Mouse (Mus musculus) heart, postnatal 0 days (tissue): ENCODE results near the gene Lin7b. TPM values are rescaled to one million over a fixed set of nuclear protein-coding genes. Genes with fewer than 3 reads are reported as not detected.

Source experiments
- ATAC-seq: fragments of 200-750 bp; cut with Nextera tagmentation; 2 replicates; pipeline ENCODE4 v1.8.0; 2017; ENCODE audit warnings: low read depth, moderate number of reproducible peaks, moderate library complexity; ENCODE audit not compliant: insufficient read depth
- DNase-seq: peaks from one replicate; pipeline ENCODE4 v3.0.0-alpha.2; 2016; ENCODE audit warnings: low spot score
- H3K27ac ChIP-seq: fragments of 300-500 bp; sonication (generic); 2 replicates; pipeline ENCODE4 v1.5.1; 2014; ENCODE audit warnings: low read depth, mild to moderate bottlenecking
- H3K27me3 ChIP-seq: fragments of 300-500 bp; sonication (generic); 2 replicates; pipeline ENCODE4 v1.6.1; 2014; ENCODE audit warnings: low read length, mixed read lengths; ENCODE audit not compliant: control insufficient read depth, insufficient read depth
- H3K36me3 ChIP-seq: fragments of 300-500 bp; sonication (generic); replicated peaks from 2 replicates; pipeline ENCODE4 v1.6.1; 2014; ENCODE audit warnings: low read length, mixed read lengths; ENCODE audit not compliant: control insufficient read depth, insufficient read depth
- H3K4me1 ChIP-seq: fragments of 300-500 bp; sonication (generic); 2 replicates; pipeline ENCODE4 v1.6.1; 2014; ENCODE audit warnings: antibody characterized with exemption; ENCODE audit not compliant: control insufficient read depth, insufficient read depth
- H3K4me2 ChIP-seq: fragments of 300-500 bp; sonication (generic); 2 replicates; pipeline ENCODE4 v1.6.1; 2014; ENCODE audit warnings: low read depth, mild to moderate bottlenecking, low read length, moderate library complexity
- H3K4me3 ChIP-seq: fragments of 300-500 bp; sonication (generic); 2 replicates; pipeline ENCODE4 v1.5.1; 2014; ENCODE audit warnings: low read depth, low read length
- H3K9ac ChIP-seq: fragments of 300-500 bp; sonication (generic); replicated peaks from 2 replicates; pipeline ENCODE4 v1.6.1; 2014; ENCODE audit warnings: low read depth, low read length, mixed read lengths
- H3K9me3 ChIP-seq: fragments of 300-500 bp; sonication (generic); replicated peaks from 2 replicates; pipeline ENCODE4 v1.6.1; 2016; ENCODE audit warnings: low read length; ENCODE audit not compliant: control insufficient read depth
- CTCF ChIP-seq: IDR thresholded peaks from 2 replicates; pipeline ENCODE4 v1.5.1; 2016; ENCODE audit warnings: antibody characterized with exemption, control low read depth, low read depth
- EP300 ChIP-seq: IDR thresholded peaks from 2 replicates; pipeline ENCODE4 v1.6.1; 2016; ENCODE audit warnings: antibody characterized with exemption, low read depth
- WGBS: fragments of 180-500 bp; shearing (Covaris S2); extraction: QIAGEN DNeasy Blood & Tissue Kit; methylation state at CpG from one replicate; pipeline ENCODE4 v1.1.7; 2014; 5-methylcytosine and 5-hydroxymethylcytosine counted together
- polyA plus RNA-seq: library from polyadenylated mRNA; unstranded; fragments of >200 nt; fragmentation: Nextera tagmentation; extraction: Ambion mirVana; gene quantifications from 2 replicates; pipeline ENCODE4 v1.2.1, GENCODE M21; 2015
- total RNA-seq: library from RNA; depleted of rRNA; stranded (reverse); fragments of >200 nt; gene quantifications from 2 replicates; pipeline ENCODE4 v1.2.3, GENCODE M21; 2014; ENCODE audit warnings: low replicate concordance; rRNA removed

Gene Lin7b
- 0.46 TPM in 1 of 2 replicates, not detected in the other for total RNA-seq
- polyA plus RNA-seq, result 2.2 and 2.3 TPM in 2 replicates

GRCm38 (mm10) chr7:45370475-45371311 is at the start of gene Lin7b:
Lin7b (minus strand) TSS chr7:45370583.
- Histone ChIP-seq H3K36me3 (peaks cover 29% of the 10 kb centered on the region), H3K27ac (no peak within 1 kb of the TSS)

GRCm38 (mm10) chr7:45417962-45418492 is 47.6 kb upstream of the Lin7b start:
- TF ChIP-seq EP300 (no peak), CTCF (no peak)
- DNase-seq (no peak), ATAC-seq (no peak)
- Histone ChIP-seq H3K27me3 (peaks cover 75% of the 10 kb centered on the region), H3K27ac (no peak overlapping the region), H3K4me3 (no peak overlapping the region), H3K9me3 (no peaks in the 10 kb centered on the region), H3K4me2 (no peak overlapping the region), H3K9ac (no peak overlapping the region), H3K4me1 (peaks cover 9% of the 10 kb centered on the region; the same call in 1 of the 2 replicates), H3K36me3 (peaks cover 25% of the 10 kb centered on the region)
- 14% methylated on average over 13 of the region's 13 CpGs for WGBS

More at GRCm38 (mm10) chr7:45370475-45371311, at the start of gene Lin7b:
- H3K9ac ChIP-seq, result 0 out of 2 replicates have a peak within 1 kb of the TSS, but pooled peaks have one; percentile 2
- peaks cover 27% of the 10 kb centered on the region for H3K27me3 ChIP-seq
- 8% methylated on average over 28 of the region's 28 CpGs for WGBS
- H3K4me3 ChIP-seq, result peak within 1 kb of the TSS; percentile 51
- H3K4me2 ChIP-seq, result peak within 1 kb of the TSS; percentile 88
- peak; percentile 62 for ATAC-seq
- TF ChIP-seq CTCF (no peak), EP300 (no peak)
- H3K4me1 ChIP-seq, result peaks cover 27% of the 10 kb centered on the region
- H3K9me3 ChIP-seq, result no peaks in the 10 kb centered on the region
- DNase-seq, result peak; percentile 63

- Histone ChIP-seq H3K27ac (no peak overlapping the region), H3K9me3 (no peaks in the 10 kb centered on the region), H3K4me1 (peaks cover 12% of the 10 kb centered on the region; the same call in 1 of the 2 replicates), H3K4me3 (no peak overlapping the region), H3K9ac (no peak overlapping the region), H3K36me3 (0 out of 2 replicates have a peak, but pooled peaks cover 1% of the 10 kb centered on the region), H3K4me2 (no peak overlapping the region), H3K27me3 (peaks cover 94% of the 10 kb centered on the region)
- no peak for TF ChIP-seq CTCF
- TF ChIP-seq EP300, result no peak
- no peak for ATAC-seq
- whole genome bisulfite sequencing, result 16% methylated on average over 37 of the region's 37 CpGs
- no peak for DNase-seq
Observed at GRCm38 (mm10) chr7:45415636-45416035, 45.3 kb upstream of the Lin7b start.

- Histone ChIP-seq H3K9me3 (no peaks in the 10 kb centered on the region), H3K4me1 (peaks cover 12% of the 10 kb centered on the region; the same call in 1 of the 2 replicates), H3K4me3 (no peak overlapping the region)
Observed at GRCm38 (mm10) chr7:45414740-45415224, 44.4 kb upstream of the Lin7b start.

GRCm38 (mm10) chr7:45413864-45414739 is 43.7 kb upstream of the Lin7b start:
- Histone ChIP-seq H3K27ac (no peak overlapping the region), H3K9me3 (no peaks in the 10 kb centered on the region), H3K27me3 (peaks cover 91% of the 10 kb centered on the region), H3K36me3 (no peaks in the 10 kb centered on the region), H3K4me1 (peaks cover 12% of the 10 kb centered on the region; the same call in 1 of the 2 replicates), H3K4me3 (peak overlapping the region; percentile 56), H3K4me2 (peak overlapping the region; percentile 92), H3K9ac (no peak overlapping the region; the same call in 1 of the 2 replicates)
- no peak for TF ChIP-seq CTCF
- no peak for TF ChIP-seq EP300
- WGBS, result 2% methylated on average over 25 of the region's 27 CpGs
- DNase-seq, result no peak
- no peak for ATAC-seq

More at GRCm38 (mm10) chr7:45414740-45415224, 44.4 kb upstream of the Lin7b start:
- Histone ChIP-seq H3K4me2 (no peak overlapping the region), H3K9ac (no peak overlapping the region), H3K27me3 (peaks cover 91% of the 10 kb centered on the region), H3K27ac (no peak overlapping the region), H3K36me3 (no peaks in the 10 kb centered on the region)
- DNase-seq, result no peak
- no peak for TF ChIP-seq CTCF
- TF ChIP-seq EP300, result no peak
- no peak for ATAC-seq
- 38% methylated on average over 12 of the region's 12 CpGs for WGBS
